Mouse (Mus musculus): ENCODE data around the gene Aqp7.

Gene Aqp7

DNA sequence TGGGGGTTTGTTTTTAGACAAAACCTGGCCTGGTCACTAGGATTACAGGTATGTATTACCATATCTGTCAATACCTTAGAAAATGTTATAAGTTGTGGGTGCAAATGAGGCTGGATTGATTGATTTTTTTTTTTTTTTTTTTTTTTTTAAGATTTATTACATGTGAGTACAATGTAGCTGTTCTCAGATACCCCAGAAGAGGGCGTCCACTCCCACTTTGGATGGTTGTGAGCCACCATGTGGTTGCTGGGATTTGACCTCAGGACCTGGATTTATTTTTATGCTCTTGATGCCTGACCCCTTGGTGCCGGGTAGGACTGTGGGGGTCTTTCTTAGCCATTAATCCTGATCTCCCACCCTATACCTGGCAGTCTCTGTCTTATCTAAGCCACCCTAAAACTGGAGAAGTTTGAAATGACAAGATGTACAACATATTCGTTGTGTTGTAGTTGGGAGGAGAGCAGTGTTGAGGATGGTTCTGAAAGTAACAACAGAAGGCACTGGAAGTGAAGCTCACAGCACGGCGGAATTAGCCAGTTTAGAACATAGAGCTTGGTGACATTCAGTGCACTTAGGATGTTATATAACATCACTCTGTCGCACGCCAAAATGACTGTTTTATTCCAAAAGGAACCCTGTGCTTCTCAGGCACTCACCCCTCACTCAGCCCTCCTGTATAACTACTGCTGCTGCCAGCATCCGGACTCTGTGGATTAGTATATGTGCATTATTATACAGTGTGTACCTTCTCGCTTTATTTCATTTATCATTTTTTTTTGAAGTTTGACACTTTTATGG, 46.9 kb downstream of the Aqp7 start:
- no peak for DNase-seq (ENCODE audit: low read depth, low spot score)

DNA sequence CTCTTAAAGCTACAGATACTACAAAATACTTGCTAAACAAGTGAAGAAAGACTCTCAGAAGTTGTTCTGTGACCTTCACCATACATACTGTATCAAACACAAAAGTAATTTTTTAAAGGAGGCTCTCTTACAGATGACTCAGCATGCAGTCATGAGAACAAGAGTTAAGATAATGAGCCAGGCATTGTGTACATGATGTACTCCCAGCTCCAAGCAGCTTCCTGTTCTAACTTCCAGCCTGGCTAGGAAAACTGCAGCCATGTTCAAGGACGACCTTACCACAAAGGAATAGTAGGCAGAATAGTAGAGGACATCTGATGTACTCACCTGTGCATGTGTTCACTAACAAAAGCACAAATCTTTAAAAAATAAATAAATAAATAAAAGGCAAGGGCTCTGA, 47.7 kb downstream of the Aqp7 start:
- no peak for DNase-seq (ENCODE audit: low read depth, low spot score)

DNA sequence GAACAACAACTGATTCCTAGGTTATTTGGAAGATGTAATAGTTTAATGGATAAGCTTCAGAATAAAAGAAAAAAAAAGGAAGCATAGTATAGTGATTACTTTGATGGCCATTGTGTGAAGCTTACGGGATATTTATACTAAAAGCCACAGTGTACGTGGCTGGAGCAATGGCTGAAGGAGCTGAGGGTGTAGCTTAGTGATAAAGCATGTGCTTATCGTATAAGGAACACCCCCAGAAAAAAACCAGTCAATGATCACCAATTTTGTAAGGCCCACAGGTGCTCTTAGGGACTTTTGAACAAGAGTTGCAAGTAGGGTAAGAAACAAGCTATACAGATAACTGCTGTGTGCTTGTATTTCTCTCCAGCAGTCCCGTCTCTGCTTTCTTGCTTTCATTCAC, 50.0 kb downstream of the Aqp7 start:
- no peak for DNase-seq (ENCODE audit: low read depth, low spot score)

- no peak for DNase-seq (ENCODE audit: low read depth, low spot score)
Observed at GRCm38 (mm10) chr4:40996302-40996701, 51.6 kb downstream of the Aqp7 start.

- DNase-seq (ENCODE audit: low read depth, low spot score) = no peak
Observed at GRCm38 (mm10) chr4:40989633-40990032, 58.3 kb downstream of the Aqp7 start.

DNA sequence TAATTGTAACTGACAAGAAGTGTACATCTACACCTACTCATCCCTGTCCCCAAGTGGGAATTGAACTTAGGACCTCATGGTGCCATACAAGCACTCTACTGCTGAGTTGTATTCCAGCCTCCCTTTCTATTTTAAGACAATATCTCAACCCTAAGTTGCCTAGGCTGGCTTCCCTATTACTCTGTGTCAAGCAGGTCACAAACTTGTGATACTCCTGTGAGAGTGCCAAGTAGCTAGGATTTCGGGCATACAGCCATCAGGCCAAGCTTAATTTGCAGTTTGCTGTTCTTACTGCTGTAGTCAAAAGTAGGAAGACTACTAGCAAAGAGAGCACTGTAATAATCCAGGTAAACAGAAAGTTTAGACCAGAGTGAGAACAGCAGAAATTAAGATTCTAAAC, 64.3 kb downstream of the Aqp7 start:
- no peak for DNase-seq (ENCODE audit: low read depth, low spot score)

All from retina, postnatal 7 days (tissue).